Mouse (Mus musculus) bone marrow macrophage, adult 2 months (primary cell): ENCODE data around the gene Rai14.

Experiments
- CTCF ChIP-seq: IDR thresholded peaks from 2 replicates; pipeline ENCODE4 v1.5.1; 2012; ENCODE audit warnings: low read depth, mild to moderate bottlenecking, low read length, moderate library complexity
- POLR2A ChIP-seq: IDR thresholded peaks from 2 replicates; pipeline ENCODE4 v1.6.1; 2012; ENCODE audit warnings: mild to moderate bottlenecking, low read depth, low read length, borderline replicate concordance

- TF ChIP-seq POLR2A = no peak
- no peak for TF ChIP-seq CTCF
Observed at GRCm38 (mm10) chr15:10690973-10691372, 23.5 kb downstream of the Rai14 start.
